Mouse (Mus musculus) lung, adult 2 months (tissue): ENCODE results near the gene Pcx.

ENCODE experiments used
- CTCF ChIP-seq: fragments of 200-500 bp; IDR thresholded peaks from 2 replicates; pipeline ENCODE4 v1.5.1; 2011; ENCODE audit warnings: mild to moderate bottlenecking, low read length, control low read depth; ENCODE audit not compliant: insufficient read depth
- POLR2A ChIP-seq: fragments of 200-500 bp; IDR thresholded peaks from 2 replicates; pipeline ENCODE4 v1.6.1; 2011; ENCODE audit warnings: low read depth, mild to moderate bottlenecking, control low read depth, low read length, borderline replicate concordance; ENCODE audit errors: extremely low read depth

DNA sequence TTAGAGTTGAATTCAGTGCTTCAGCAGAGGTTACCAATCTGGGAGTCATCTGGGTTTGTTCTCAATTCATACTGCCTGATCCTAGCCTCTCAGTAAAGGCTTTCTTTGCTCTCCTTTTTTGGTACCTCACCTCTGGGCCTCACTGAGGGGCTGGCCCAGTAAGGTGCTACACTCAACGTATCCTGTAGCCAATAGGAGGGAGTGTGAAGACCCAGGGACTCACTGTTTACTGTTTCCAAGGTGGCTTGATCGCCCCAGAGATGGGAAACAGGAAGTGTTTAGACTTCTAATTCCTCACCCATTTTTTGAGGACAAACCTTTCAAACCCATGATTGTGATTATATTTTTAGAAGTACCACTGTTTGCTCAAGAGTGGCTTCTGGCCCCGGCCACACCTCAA is 48.7 kb downstream of the Pcx start:
- no peak for TF ChIP-seq CTCF
- TF ChIP-seq POLR2A, result no peak
